Mouse (Mus musculus) C2C12 (cell line): ENCODE data around the gene Larp1.

Experiments
- CEBPB ChIP-seq: IDR thresholded peaks from one replicate; pipeline ENCODE4 v1.6.1; 2011; ENCODE audit warnings: low read depth, mild to moderate bottlenecking, control low read depth, moderate library complexity
- CTCF ChIP-seq: IDR thresholded peaks from one replicate; pipeline ENCODE4 v1.5.1; 2011; ENCODE audit not compliant: control insufficient read depth, insufficient read depth, insufficient read length
- MYOD1 ChIP-seq: IDR thresholded peaks from one replicate; pipeline ENCODE4 v1.6.1; 2011; ENCODE audit warnings: low read depth; ENCODE audit not compliant: control insufficient read depth, insufficient read length
- MYOG ChIP-seq: IDR thresholded peaks from one replicate; pipeline ENCODE4 v1.6.1; 2011; ENCODE audit not compliant: control insufficient read depth, insufficient read length; ENCODE audit errors: extremely low read depth
- USF1 ChIP-seq: IDR thresholded peaks from one replicate; pipeline ENCODE4 v1.6.1; 2011; ENCODE audit warnings: low read depth, mild to moderate bottlenecking, control low read depth, moderate library complexity

DNA sequence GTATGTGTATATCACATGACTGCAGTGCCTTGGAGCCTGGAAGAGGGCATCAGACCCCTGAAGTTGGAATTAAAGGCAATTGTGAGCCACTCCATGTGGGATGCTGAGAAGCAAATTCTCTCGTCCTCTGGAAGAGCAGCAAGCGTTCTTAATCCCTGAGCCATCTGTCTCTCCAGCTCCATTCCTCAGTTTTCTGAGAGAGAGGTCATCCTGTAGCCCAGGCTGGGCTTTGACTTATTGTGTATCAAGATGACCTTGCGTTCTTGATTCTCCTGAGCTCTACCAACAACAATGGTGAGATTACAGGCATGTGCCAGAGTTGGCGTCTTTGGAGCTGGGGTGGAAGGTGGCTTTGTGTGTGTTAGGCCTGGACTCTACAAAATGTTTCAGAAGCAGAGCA lies 85.9 kb downstream of the Larp1 start:
- TF ChIP-seq MYOD1 (no peak), CTCF (no peak), MYOG (no peak), USF1 (no peak), CEBPB (no peak)
